Mouse (Mus musculus): ENCODE data around the gene Rasl11a.

GRCm38 (mm10) chr5:146872981-146873631 lies 28.2 kb downstream of the Rasl11a start:
- TF ChIP-seq EP300 (IDR thresholded peaks at IDR 0.05; ENCODE audit: insufficient read depth, low read depth, low read length) = no peak
- no peak for TF ChIP-seq CTCF (IDR thresholded peaks at IDR 0.05; ENCODE audit: low read depth, low read length)

Data from ES-Bruce4 (cell line).